Mouse (Mus musculus) forebrain, embryonic 16.5 days (tissue): ENCODE results near the gene Olfr6. TPM values are rescaled to one million over a fixed set of nuclear protein-coding genes. Genes with fewer than 3 reads are reported as not detected.

Experiments used
- ATAC-seq: fragments of 200-750 bp; cut with Nextera tagmentation; 2 replicates; pipeline ENCODE4 v1.8.0; 2017; ENCODE audit warnings: mild to moderate bottlenecking, moderate library complexity
- H3K27ac ChIP-seq: fragments of 300-500 bp; sonication (generic); 2 replicates; pipeline ENCODE4 v1.5.1; 2014; ENCODE audit warnings: low read length, control low read depth
- H3K27me3 ChIP-seq: fragments of 300-500 bp; sonication (generic); replicated peaks from 2 replicates; pipeline ENCODE4 v1.6.1; 2014; ENCODE audit warnings: low read length; ENCODE audit not compliant: control insufficient read depth, insufficient read depth
- H3K36me3 ChIP-seq: fragments of 300-500 bp; sonication (generic); 2 replicates; pipeline ENCODE4 v1.6.1; 2014; ENCODE audit not compliant: control insufficient read depth, insufficient read depth
- H3K4me1 ChIP-seq: fragments of 300-500 bp; sonication (generic); replicated peaks from 2 replicates; pipeline ENCODE4 v1.6.1; 2014; ENCODE audit warnings: low read length; ENCODE audit not compliant: control insufficient read depth, insufficient read depth
- H3K4me2 ChIP-seq: fragments of 300-500 bp; sonication (generic); 2 replicates; pipeline ENCODE4 v1.6.1; 2014; ENCODE audit warnings: mild to moderate bottlenecking, low read length, control low read depth
- H3K4me3 ChIP-seq: fragments of 300-500 bp; sonication (generic); replicated peaks from 2 replicates; pipeline ENCODE4 v1.5.1; 2014; ENCODE audit warnings: mild to moderate bottlenecking, low read length, control low read depth
- H3K9ac ChIP-seq: fragments of 300-500 bp; sonication (generic); replicated peaks from 2 replicates; pipeline ENCODE4 v1.6.1; 2014; ENCODE audit warnings: low read depth, low read length, control low read depth
- H3K9me3 ChIP-seq: fragments of 300-500 bp; sonication (generic); 2 replicates; pipeline ENCODE4 v1.6.1; 2016; ENCODE audit warnings: low read length; ENCODE audit not compliant: control insufficient read depth
- WGBS: fragments of 180-500 bp; shearing (Covaris S2); extraction: QIAGEN DNeasy Blood & Tissue Kit; methylation state at CpG from one replicate; pipeline ENCODE4 v1.1.7; 2014; 5-methylcytosine and 5-hydroxymethylcytosine counted together
- polyA plus RNA-seq: library from polyadenylated mRNA; unstranded; fragments of >200 nt; fragmentation: Nextera tagmentation; extraction: Ambion mirVana; gene quantifications from 2 replicates; pipeline ENCODE4 v1.2.1, GENCODE M21; 2015

Olfr6 gene
- polyA plus RNA-seq, 1 experiment from 2014 or later = not detected

- H3K4me3 ChIP-seq = no peak within 1 kb of the TSS
- WGBS = 73% methylated on average over 2 of the region's 2 CpGs
- H3K4me2 ChIP-seq = no peak within 1 kb of the TSS
- no peaks in the 10 kb centered on the region for H3K27me3 ChIP-seq
- no peak within 1 kb of the TSS for H3K27ac ChIP-seq
- ATAC-seq = no peak
- no peaks in the 10 kb centered on the region for H3K4me1 ChIP-seq
- H3K9me3 ChIP-seq = no peaks in the 10 kb centered on the region
- H3K9ac ChIP-seq = no peak within 1 kb of the TSS
- no peaks in the 10 kb centered on the region for H3K36me3 ChIP-seq
These were observed 56.1 kb downstream of the Olfr6 start, which contains the start of gene Olfr1532-ps1 for GRCm38 (mm10) chr7:106907676-106908075. Gene Olfr1532-ps1, plus strand, starts transcription at chr7:106908001.

Other genes with a start within 250 kb of the Olfr6 start
- not detected in 2 replicates for gene Olfr695, start 247.5 kb downstream of the Olfr6 start, polyA plus RNA-seq
- gene Olfr697, start 221.5 kb downstream of the Olfr6 start, polyA plus RNA-seq = not detected in 2 replicates
- not detected in 2 replicates for gene Olfr698, start 208.5 kb downstream of the Olfr6 start, polyA plus RNA-seq
- not detected in 2 replicates for gene Olfr699, start 170.7 kb downstream of the Olfr6 start, polyA plus RNA-seq
- not detected in 2 replicates for gene Olfr700, start 155.1 kb downstream of the Olfr6 start, polyA plus RNA-seq
- not detected in 2 replicates for gene Olfr701, start 149.8 kb downstream of the Olfr6 start, polyA plus RNA-seq
- not detected in 2 replicates for gene Olfr702, start 130.0 kb downstream of the Olfr6 start, polyA plus RNA-seq
- not detected in 2 replicates for gene Olfr703, start 120.6 kb downstream of the Olfr6 start, polyA plus RNA-seq
- not detected in 2 replicates for gene Olfr704, start 100.8 kb downstream of the Olfr6 start, polyA plus RNA-seq
- gene Olfr705, start 87.0 kb downstream of the Olfr6 start, polyA plus RNA-seq = not detected in 2 replicates
- not detected in 2 replicates for gene Olfr706, start 75.8 kb downstream of the Olfr6 start, polyA plus RNA-seq
- not detected in 2 replicates for gene Olfr707, start 62.7 kb downstream of the Olfr6 start, polyA plus RNA-seq
- not detected in 2 replicates for gene Olfr1532-ps1, start 55.9 kb downstream of the Olfr6 start, polyA plus RNA-seq
- gene Olfr709-ps1, start 31.7 kb downstream of the Olfr6 start, polyA plus RNA-seq = not detected in 2 replicates
- not detected in 2 replicates for gene Olfr710, start 15.6 kb downstream of the Olfr6 start, polyA plus RNA-seq
- gene Olfr711, start 11.5 kb upstream of the Olfr6 start, polyA plus RNA-seq = not detected in 2 replicates
- gene Olfr2, start 42.1 kb upstream of the Olfr6 start, polyA plus RNA-seq = not detected in 2 replicates
- not detected in 2 replicates for gene Olfr713, start 67.2 kb upstream of the Olfr6 start, polyA plus RNA-seq
- not detected in 2 replicates for gene Olfr714, start 107.0 kb upstream of the Olfr6 start, polyA plus RNA-seq
- gene Olfr17, start 129.3 kb upstream of the Olfr6 start, polyA plus RNA-seq = not detected in 2 replicates
- not detected in 2 replicates for gene Olfr715b, start 146.4 kb upstream of the Olfr6 start, polyA plus RNA-seq
- not detected in 2 replicates for gene Olfr715, start 167.1 kb upstream of the Olfr6 start, polyA plus RNA-seq
- not detected in 2 replicates for gene Olfr716, start 174.4 kb upstream of the Olfr6 start, polyA plus RNA-seq
- gene Nlrp14, start 203.1 kb upstream of the Olfr6 start, polyA plus RNA-seq = not detected in 2 replicates
- gene Rbmxl2, start 245.5 kb upstream of the Olfr6 start, polyA plus RNA-seq = not detected in 2 replicates